Mouse (Mus musculus) embryonic fibroblast, embryonic 13.5 days (primary cell): ENCODE measurements at regions not wholly inside any gene's neighbourhood (a gene's known extent, or its start where the extent isn't known, plus 50 kb on each side); places are given as distances from the start of the nearest gene placed in this dataset.

Experiments used
- H3K27ac ChIP-seq: 2 replicates; pipeline ENCODE4 v1.5.1; 2012; ENCODE audit warnings: low read length, control low read depth, inconsistent platforms; ENCODE audit not compliant: insufficient read depth
- H3K4me1 ChIP-seq: 2 replicates; pipeline ENCODE4 v1.6.1; 2011; ENCODE audit warnings: low read length; ENCODE audit not compliant: control insufficient read depth, insufficient read depth
- H3K4me3 ChIP-seq: 2 replicates; pipeline ENCODE4 v1.5.1; 2011; ENCODE audit warnings: mild to moderate bottlenecking, control low read depth, low read length; ENCODE audit not compliant: insufficient read depth
- CTCF ChIP-seq: IDR thresholded peaks from 2 replicates; pipeline ENCODE4 v1.5.1; 2011; ENCODE audit warnings: mild to moderate bottlenecking, control low read depth, low read length, moderate library complexity, borderline replicate concordance; ENCODE audit not compliant: insufficient read depth
- POLR2A ChIP-seq: IDR thresholded peaks from 2 replicates; pipeline ENCODE4 v1.6.1; 2011; ENCODE audit warnings: low read depth, mild to moderate bottlenecking, control low read depth, low read length, moderate library complexity

DNA sequence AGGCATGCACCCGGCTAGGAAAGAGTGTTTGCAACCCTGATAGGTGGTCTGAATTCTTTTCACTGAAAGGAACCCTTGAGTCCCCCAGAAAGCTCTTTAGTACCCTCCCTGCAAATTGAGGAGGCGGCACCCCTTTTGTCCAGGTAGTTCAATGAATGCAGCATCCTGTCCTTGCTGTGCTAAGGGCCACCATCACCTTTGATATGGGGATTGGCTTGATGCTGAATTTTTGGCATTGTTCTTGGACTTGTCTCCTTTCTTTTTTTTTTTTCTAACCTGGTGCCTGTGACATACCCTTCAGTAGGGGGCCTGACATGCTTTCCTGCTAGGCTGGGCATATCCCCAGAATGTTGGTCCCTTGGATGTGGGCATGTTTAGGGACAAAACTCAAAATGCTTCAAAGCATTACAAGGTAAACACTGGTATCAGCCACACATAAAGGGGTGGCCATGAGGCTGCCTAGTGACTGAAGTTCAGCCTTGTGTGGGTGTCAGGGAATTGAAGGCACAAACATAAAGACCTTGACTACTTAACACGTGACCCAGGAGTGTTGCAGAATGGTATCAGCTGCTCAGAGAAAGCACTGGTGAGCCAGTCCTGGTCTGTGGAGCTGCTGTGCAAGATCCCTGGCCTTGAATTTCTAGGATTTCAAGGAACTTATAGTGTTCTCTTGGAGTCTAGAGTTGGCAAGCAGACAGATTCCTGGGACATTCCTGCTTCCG, 183.6 kb downstream of the Tex29 start:
- H3K27ac ChIP-seq, result no peak overlapping the region
- no peaks in the 10 kb centered on the region for H3K4me1 ChIP-seq
- H3K4me3 ChIP-seq, result no peak overlapping the region
- no peak for TF ChIP-seq POLR2A
- TF ChIP-seq CTCF, result no peak

DNA sequence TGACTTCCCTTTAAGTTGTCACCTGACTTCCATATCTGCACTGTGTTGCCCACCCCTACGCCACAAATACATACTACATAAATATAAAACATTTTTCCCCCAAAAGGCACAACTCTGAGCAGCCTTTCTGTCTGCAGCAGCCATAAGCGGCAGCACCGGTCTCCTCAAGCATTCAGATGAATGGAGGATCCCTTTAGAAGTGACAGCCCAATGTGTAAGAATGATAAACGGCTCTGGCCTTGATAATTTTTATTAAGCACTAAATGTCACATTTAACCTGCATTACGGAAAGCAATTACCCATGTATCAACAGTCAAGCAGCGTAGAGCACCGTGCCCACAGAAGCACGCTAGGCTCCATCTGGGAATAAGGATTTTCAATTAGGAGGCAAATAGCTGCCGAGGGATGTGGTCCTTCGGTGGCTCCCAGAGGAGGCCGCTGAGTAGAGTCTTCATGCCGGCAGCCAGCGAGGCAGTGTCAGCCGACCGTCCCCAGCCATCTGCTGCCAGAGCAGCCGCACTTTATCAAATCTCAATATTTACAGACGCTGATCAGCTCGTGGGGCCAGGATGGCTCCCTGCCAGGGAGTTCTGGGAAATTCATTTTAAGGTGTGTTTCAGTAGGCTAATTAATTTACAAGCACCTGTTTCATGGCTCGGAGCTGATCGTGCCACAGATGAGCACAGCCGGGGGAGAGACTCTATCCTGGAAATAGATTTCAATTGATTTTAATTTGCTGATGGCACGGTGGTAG, 190.3 kb downstream of the Tex29 start:
- Histone ChIP-seq H3K27ac (no peak overlapping the region), H3K4me3 (no peak overlapping the region), H3K4me1 (no peaks in the 10 kb centered on the region)
- TF ChIP-seq CTCF (no peak), POLR2A (no peak)

DNA sequence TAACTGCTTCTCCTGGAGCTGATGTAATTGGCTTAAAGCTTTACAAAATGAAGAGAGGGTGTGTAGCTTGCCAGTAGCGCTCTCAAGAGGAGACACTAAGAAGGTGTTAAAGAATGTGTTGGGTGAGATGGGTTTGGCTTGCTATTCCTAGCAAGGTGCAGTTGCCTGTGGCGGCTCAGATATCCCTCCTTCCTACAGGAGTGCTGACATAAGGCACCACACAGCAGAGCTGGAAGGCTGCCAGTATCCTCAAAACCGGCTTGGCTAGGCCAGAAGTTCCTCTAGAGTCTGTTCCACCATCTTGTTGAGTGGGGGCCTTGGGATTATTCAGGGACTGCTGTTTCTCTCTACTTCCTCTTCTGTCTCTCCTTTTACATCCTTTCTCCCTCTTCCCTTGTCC, 191.5 kb downstream of the Tex29 start:
- H3K4me1 ChIP-seq, result no peaks in the 10 kb centered on the region
- H3K4me3 ChIP-seq, result no peak overlapping the region
- TF ChIP-seq CTCF (no peak), POLR2A (no peak)
- H3K27ac ChIP-seq, result no peak overlapping the region

DNA sequence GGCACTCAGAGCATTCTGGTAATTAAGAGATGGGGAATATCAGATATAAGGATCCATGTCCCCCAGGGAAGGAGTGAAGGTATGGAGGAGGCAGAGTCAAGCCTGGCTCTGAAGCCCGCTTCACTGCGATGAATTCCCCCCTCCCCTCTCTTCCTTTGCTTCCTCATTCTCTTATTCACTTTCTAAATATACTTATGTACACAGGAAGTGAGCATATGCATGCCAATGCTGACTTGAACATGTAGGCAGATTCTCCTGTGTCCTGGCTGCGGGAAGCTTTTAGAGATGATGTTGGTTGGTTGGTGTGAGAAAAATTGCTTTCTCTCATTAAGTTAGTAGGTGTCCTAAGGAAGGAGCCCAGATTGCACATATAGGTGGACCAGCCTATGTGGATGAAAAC, 192.1 kb downstream of the Tex29 start:
- TF ChIP-seq CTCF (no peak), POLR2A (no peak)
- no peak overlapping the region for H3K4me3 ChIP-seq
- H3K4me1 ChIP-seq, result no peaks in the 10 kb centered on the region

DNA sequence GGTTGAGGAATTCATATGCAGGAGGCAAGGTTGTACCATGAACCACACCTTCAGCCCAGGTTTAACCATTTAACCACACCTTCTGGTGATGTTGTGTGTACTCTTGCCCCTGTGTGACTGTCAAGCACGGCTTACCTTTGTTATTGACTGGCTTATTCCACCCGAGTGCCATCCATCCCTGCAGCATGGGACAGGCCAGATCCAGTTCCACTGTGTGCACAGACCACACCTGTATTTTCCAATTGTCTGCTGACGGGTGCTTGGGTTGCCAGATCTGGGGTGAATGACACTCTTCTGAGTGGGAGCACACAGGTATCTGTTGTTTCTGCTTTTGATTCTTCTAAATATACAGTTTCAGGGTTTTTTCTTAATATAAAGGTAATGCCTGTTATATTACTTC, 196.1 kb downstream of the Tex29 start:
- Histone ChIP-seq H3K27ac (no peak overlapping the region), H3K4me3 (no peak overlapping the region), H3K4me1 (no peaks in the 10 kb centered on the region)
- TF ChIP-seq CTCF, result no peak
- TF ChIP-seq POLR2A, result no peak

More for the DNA sequence above, 192.1 kb downstream of the Tex29 start:
- no peak overlapping the region for H3K27ac ChIP-seq

DNA sequence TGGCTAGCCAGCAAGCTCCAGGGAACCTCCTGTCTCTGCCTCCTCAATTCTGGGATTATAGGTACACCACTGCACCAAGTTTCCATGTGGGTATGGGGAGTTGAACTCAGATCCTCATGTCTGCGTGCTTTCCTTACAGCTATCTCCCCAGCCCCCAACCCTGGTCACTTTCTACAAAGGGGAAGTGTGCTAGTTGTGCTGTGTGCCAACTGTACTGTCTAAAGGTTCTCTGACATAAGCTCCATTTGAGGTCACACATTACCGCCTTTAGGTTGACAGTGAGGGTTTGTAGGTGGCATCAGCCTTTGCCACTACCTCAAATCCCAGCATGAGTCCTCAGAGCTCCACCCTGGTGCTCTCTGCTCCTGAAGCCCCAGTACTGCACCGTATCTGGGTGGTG, 200.7 kb downstream of the Tex29 start:
- Histone ChIP-seq H3K27ac (no peak overlapping the region), H3K4me1 (no peaks in the 10 kb centered on the region), H3K4me3 (no peak overlapping the region)
- TF ChIP-seq POLR2A (no peak), CTCF (no peak)

DNA sequence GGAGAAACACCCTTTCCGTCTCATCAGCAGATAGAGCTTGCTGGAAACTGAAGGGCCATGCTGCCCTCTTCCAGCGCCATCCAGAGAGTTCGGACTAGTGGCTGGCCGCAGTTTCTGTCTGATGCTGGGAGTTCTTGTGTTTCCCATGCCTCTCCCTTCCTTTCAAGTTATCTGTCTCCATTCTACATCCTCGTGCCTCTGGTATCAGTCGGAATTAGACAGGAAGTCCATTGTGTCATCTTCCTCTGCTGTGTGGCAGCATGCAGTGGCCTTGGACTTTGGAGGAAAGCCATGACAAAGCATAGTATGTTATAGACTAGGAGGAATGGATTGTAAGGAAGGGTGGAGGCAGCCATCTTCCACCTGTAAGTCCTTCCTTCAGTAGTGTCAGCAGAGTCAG, 201.4 kb downstream of the Tex29 start:
- no peak overlapping the region for H3K4me3 ChIP-seq
- no peaks in the 10 kb centered on the region for H3K4me1 ChIP-seq
- no peak for TF ChIP-seq CTCF
- no peak overlapping the region for H3K27ac ChIP-seq

DNA sequence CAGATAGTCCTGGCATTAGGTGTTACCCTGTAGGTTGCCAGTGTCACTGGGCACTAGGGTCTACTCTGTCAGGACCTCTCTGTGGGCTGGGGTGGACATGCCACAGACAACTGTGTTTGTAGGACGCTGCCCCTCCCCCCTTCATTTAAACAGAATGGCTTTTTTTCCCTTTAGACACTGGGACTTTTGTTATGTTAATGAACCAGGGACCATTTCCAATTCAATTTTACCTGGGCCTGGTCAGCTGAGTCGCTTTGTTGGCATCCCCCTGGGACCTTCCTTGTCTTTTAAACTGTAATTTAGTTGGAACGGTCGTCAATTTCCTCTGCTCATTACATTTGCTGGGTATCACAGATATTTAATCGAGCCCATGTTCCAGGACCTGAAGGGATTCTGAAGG, 210.6 kb downstream of the Tex29 start:
- Histone ChIP-seq H3K4me3 (no peak overlapping the region), H3K27ac (no peak overlapping the region), H3K4me1 (no peaks in the 10 kb centered on the region; the same call in 1 of the 2 replicates)
- no peak for TF ChIP-seq CTCF
- TF ChIP-seq POLR2A, result no peak

DNA sequence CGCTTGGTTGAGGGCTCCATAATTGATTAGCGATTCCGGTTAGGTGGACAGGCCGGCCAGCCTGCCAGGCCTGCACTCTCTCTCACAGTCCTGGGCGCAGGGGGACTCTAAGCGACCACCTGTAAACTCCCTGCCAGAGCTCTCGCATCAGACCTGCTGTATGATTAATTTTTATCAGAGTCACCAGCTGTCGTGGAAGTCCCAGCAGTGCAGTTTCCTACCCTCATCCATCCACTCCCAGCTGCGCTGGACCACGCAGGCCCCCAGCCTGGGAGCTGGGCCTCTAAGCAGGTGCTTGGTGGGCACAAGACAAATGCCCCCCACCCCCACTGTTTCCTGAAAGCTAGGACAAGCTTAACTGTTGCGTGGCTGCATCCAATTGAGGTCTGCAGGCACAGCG, 211.1 kb downstream of the Tex29 start:
- Histone ChIP-seq H3K4me1 (no peaks in the 10 kb centered on the region; the same call in 1 of the 2 replicates), H3K27ac (no peak overlapping the region), H3K4me3 (no peak overlapping the region)
- no peak for TF ChIP-seq POLR2A
- TF ChIP-seq CTCF, result no peak

DNA sequence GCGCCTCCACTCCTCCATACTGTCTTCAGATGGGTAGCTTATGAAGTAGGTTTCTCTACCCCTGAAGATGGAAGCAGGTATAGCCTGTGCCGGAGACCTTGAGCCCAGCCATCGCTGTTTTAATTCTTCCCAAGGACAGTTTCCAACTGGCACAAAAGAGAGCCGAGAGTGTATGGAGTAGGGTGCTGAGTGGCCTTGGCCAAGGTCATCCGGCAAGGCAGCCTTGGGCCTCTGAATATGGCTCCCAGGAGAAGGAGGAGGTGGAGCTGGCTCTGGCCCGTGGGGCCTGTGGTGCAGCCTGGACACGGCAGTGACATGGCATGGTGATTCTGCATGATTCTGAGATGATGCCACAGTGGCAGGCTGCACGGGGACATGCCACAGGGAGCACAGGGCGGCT, 215.7 kb downstream of the Tex29 start:
- H3K4me3 ChIP-seq, result no peak overlapping the region
- H3K4me1 ChIP-seq, result no peaks in the 10 kb centered on the region
- TF ChIP-seq POLR2A (no peak), CTCF (no peak)
- no peak overlapping the region for H3K27ac ChIP-seq
